Mouse (Mus musculus): ENCODE data around the gene Plcb2. TPM values are rescaled to one million over a fixed set of nuclear protein-coding genes. Genes with fewer than 3 reads are reported as not detected.

Plcb2 gene
- polyA plus RNA-seq, 1 experiment from 2014 or later = 1.4 TPM

DNA sequence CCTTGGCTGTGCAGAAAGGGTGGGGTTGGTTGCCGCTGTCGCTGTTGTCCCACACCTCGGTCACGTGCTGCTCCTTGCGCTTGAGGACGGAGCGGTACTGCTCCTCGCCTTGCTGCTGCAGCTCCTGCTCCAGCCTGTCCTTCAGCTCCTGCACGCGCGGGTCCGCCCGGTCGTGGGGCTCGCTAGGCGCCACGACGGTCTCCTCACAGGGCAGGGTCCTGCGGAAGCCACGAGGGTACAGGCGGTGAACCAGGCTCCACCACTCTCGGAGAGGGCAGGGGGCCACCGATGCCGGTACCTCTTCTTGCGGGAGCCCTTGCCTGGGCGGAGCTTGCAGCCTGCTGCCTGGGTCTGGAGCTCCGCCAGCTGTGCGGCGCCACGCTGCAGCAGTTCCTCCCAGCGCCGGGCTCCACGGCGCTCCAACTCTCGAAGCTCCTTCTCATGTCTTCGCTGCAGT lies 17.2 kb downstream of the Plcb2 start:
- H3K4me3 ChIP-seq (replicated peaks; ENCODE audit: low read depth, low read length) = peak overlapping the region; percentile 29
- no peaks in the 10 kb centered on the region for H3K36me3 ChIP-seq (ENCODE audit: insufficient read depth, low read length)
- no peak overlapping the region for H3K27ac ChIP-seq
- no peak for TF ChIP-seq CTCF (IDR thresholded peaks at IDR 0.05; ENCODE audit: low read depth)
- peak overlapping the region; percentile 35; the same call in 1 of the 2 replicates for H3K9ac ChIP-seq (ENCODE audit: low read depth, low read length)
- H3K9me3 ChIP-seq (replicated peaks; ENCODE audit: low read length) = no peaks in the 10 kb centered on the region
- peaks cover 13% of the 10 kb centered on the region for H3K4me1 ChIP-seq (replicated peaks; ENCODE audit: insufficient read depth, low read length)
- H3K27me3 ChIP-seq (ENCODE audit: insufficient read depth, low read length) = peaks cover 22% of the 10 kb centered on the region
- under 1% methylated on average over 34 of the region's 36 CpGs for WGBS
- ATAC-seq (replicated peaks; ENCODE audit: low FRiP score, low read depth) (peak; percentile 43; the same call in 1 of the 2 replicates), DNase-seq (ENCODE audit: low spot score) (peak; percentile 73)
- H3K4me2 ChIP-seq (ENCODE audit: low read length) = peak overlapping the region; percentile 53

DNA sequence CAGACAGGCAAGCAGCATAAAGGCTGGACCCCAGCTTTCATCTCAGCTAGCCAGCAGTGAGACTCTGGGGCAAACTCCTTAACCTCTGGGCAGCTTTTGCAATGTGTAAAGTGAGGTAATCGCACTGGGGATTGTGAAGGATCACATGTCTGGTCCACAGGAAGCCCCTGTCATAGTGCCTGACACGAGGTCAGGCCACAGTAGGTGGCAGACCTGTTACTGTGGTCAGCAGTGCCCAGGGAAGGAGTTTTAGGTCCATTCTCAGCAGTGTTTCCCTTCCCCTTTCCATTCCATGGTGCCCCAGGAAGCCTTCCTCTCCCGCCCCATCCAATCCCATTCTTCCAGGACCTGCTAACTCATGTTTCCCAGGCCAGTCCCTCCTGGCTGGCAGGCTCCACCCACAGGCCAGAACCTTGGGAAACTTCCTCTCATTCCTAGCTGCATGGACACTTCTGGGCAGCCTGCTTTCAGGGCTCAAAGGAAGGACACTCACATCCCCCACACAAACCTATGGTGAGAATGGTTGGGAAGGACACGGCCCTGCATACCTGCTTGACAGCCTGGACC lies 18.5 kb downstream of the Plcb2 start:
- Histone ChIP-seq H3K27me3 (ENCODE audit: insufficient read depth, low read length) (peaks cover 34% of the 10 kb centered on the region), H3K4me1 (replicated peaks; ENCODE audit: insufficient read depth, low read length) (peaks cover 13% of the 10 kb centered on the region), H3K36me3 (ENCODE audit: insufficient read depth, low read length) (no peaks in the 10 kb centered on the region), H3K9ac (ENCODE audit: low read depth, low read length) (no peak overlapping the region), H3K4me3 (replicated peaks; ENCODE audit: low read depth, low read length) (no peak overlapping the region), H3K4me2 (ENCODE audit: low read length) (no peak overlapping the region), H3K9me3 (replicated peaks; ENCODE audit: low read length) (no peaks in the 10 kb centered on the region), H3K27ac (no peak overlapping the region)
- DNase-seq (ENCODE audit: low spot score) (no peak), ATAC-seq (replicated peaks; ENCODE audit: low FRiP score, low read depth) (no peak)
- 28% methylated on average over 4 of the region's 4 CpGs for WGBS
- no peak for TF ChIP-seq CTCF (IDR thresholded peaks at IDR 0.05; ENCODE audit: low read depth)

DNA sequence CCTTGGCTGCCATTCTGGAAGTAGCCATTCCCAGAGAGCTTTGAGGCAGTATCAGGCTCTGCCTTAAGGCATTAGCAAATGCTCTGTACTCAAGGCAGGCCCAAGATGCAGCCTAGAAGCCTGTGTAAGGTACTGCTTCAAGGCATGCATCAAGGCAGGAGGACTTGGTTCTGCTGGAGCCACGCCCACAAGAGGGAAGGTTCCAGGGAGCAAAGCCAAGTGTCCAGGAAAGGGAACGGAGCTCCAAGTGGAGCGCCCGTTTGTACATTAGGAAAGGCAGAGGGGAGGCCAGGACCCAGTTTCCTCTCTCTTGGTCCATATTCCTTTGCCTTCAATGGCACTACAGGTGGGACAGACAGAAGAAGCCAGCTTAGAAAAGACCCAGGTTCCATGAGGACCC lies 19.8 kb downstream of the Plcb2 start:
- no peak for DNase-seq (ENCODE audit: low spot score)
- TF ChIP-seq CTCF (IDR thresholded peaks at IDR 0.05; ENCODE audit: low read depth) = no peak
- peaks cover 47% of the 10 kb centered on the region for H3K27me3 ChIP-seq (ENCODE audit: insufficient read depth, low read length)
- no peaks in the 10 kb centered on the region for H3K36me3 ChIP-seq (ENCODE audit: insufficient read depth, low read length)
- 73% methylated on average over 4 of the region's 4 CpGs for whole genome bisulfite sequencing
- no peak for ATAC-seq (replicated peaks; ENCODE audit: low FRiP score, low read depth)
- no peak overlapping the region for H3K9ac ChIP-seq (ENCODE audit: low read depth, low read length)
- H3K4me3 ChIP-seq (replicated peaks; ENCODE audit: low read depth, low read length) = no peak overlapping the region
- no peak overlapping the region for H3K4me2 ChIP-seq (ENCODE audit: low read length)
- H3K27ac ChIP-seq = no peak overlapping the region
- H3K4me1 ChIP-seq (replicated peaks; ENCODE audit: insufficient read depth, low read length) = peaks cover 19% of the 10 kb centered on the region
- H3K9me3 ChIP-seq (replicated peaks; ENCODE audit: low read length) = no peaks in the 10 kb centered on the region

GRCm38 (mm10) chr2:118706436-118706835 lies 21.8 kb downstream of the Plcb2 start:
- no peak overlapping the region for H3K4me3 ChIP-seq (replicated peaks; ENCODE audit: low read depth, low read length)
- ATAC-seq (replicated peaks; ENCODE audit: low FRiP score, low read depth) (no peak), DNase-seq (ENCODE audit: low spot score) (no peak)
- H3K9me3 ChIP-seq (replicated peaks; ENCODE audit: low read length) = no peaks in the 10 kb centered on the region
- no peak overlapping the region for H3K4me2 ChIP-seq (ENCODE audit: low read length)
- H3K36me3 ChIP-seq (ENCODE audit: insufficient read depth, low read length) = no peaks in the 10 kb centered on the region
- peaks cover 29% of the 10 kb centered on the region for H3K4me1 ChIP-seq (replicated peaks; ENCODE audit: insufficient read depth, low read length)
- H3K27me3 ChIP-seq (ENCODE audit: insufficient read depth, low read length) = peaks cover 65% of the 10 kb centered on the region
- no peak overlapping the region for H3K27ac ChIP-seq
- TF ChIP-seq CTCF (IDR thresholded peaks at IDR 0.05; ENCODE audit: low read depth) = no peak
- 19% methylated on average over 6 of the region's 6 CpGs for WGBS
- no peak overlapping the region for H3K9ac ChIP-seq (ENCODE audit: low read depth, low read length)

GRCm38 (mm10) chr2:118703913-118704730 lies 24.1 kb downstream of the Plcb2 start, which contains the start of gene Ankrd63:
TSS of gene Ankrd63 (minus strand) at chr2:118703963.
- H3K9me3 ChIP-seq (replicated peaks; ENCODE audit: low read length) = no peaks in the 10 kb centered on the region
- no peak within 1 kb of the TSS for H3K27ac ChIP-seq
- H3K9ac ChIP-seq (ENCODE audit: low read depth, low read length) = no peak within 1 kb of the TSS; the same call in 1 of the 2 replicates
- H3K4me1 ChIP-seq (replicated peaks; ENCODE audit: insufficient read depth, low read length) = peaks cover 17% of the 10 kb centered on the region
- no peak for TF ChIP-seq CTCF (IDR thresholded peaks at IDR 0.05; ENCODE audit: low read depth)
- H3K4me3 ChIP-seq (replicated peaks; ENCODE audit: low read depth, low read length) = peak within 1 kb of the TSS; percentile 45
- no peaks in the 10 kb centered on the region for H3K36me3 ChIP-seq (ENCODE audit: insufficient read depth, low read length)
- 2% methylated on average over 50 of the region's 50 CpGs for WGBS
- ATAC-seq (replicated peaks; ENCODE audit: low FRiP score, low read depth) (no peak), DNase-seq (ENCODE audit: low spot score) (no peak)
- H3K27me3 ChIP-seq (ENCODE audit: insufficient read depth, low read length) = peaks cover 64% of the 10 kb centered on the region
- H3K4me2 ChIP-seq (ENCODE audit: low read length) = peak within 1 kb of the TSS; percentile 63

GRCm38 (mm10) chr2:118702883-118703761 lies 25.1 kb downstream of the Plcb2 start:
- ATAC-seq (replicated peaks; ENCODE audit: low FRiP score, low read depth) (peak; percentile 41; the same call in 1 of the 2 replicates), DNase-seq (ENCODE audit: low spot score) (peak; percentile 48)
- H3K4me2 ChIP-seq (ENCODE audit: low read length) = peak overlapping the region; percentile 63
- TF ChIP-seq CTCF (IDR thresholded peaks at IDR 0.05; ENCODE audit: low read depth) = peak; percentile 24
- peaks cover 17% of the 10 kb centered on the region for H3K4me1 ChIP-seq (replicated peaks; ENCODE audit: insufficient read depth, low read length)
- peak overlapping the region; percentile 45 for H3K4me3 ChIP-seq (replicated peaks; ENCODE audit: low read depth, low read length)
- no peak overlapping the region; the same call in 1 of the 2 replicates for H3K9ac ChIP-seq (ENCODE audit: low read depth, low read length)
- no peak overlapping the region for H3K27ac ChIP-seq
- WGBS = under 1% methylated on average over 93 of the region's 93 CpGs
- H3K36me3 ChIP-seq (ENCODE audit: insufficient read depth, low read length) = no peaks in the 10 kb centered on the region
- no peaks in the 10 kb centered on the region for H3K9me3 ChIP-seq (replicated peaks; ENCODE audit: low read length)
- H3K27me3 ChIP-seq (ENCODE audit: insufficient read depth, low read length) = peaks cover 64% of the 10 kb centered on the region

All from kidney, postnatal 0 days (tissue).